Mouse (Mus musculus) kidney, adult 2 months (tissue): Measurements from ENCODE around the gene Ccdc9b.

Experiments used
- CTCF ChIP-seq: fragments of 200-500 bp; conservative IDR thresholded peaks from 2 replicates; pipeline ENCODE4 v1.5.1; 2011; ENCODE audit warnings: low read depth, mild to moderate bottlenecking, control low read depth, low read length, moderate library complexity, mixed read lengths; ENCODE audit not compliant: insufficient read depth, insufficient read length
- POLR2A ChIP-seq: fragments of 200-500 bp; IDR thresholded peaks from one replicate; pipeline ENCODE4 v1.6.1; 2011; ENCODE audit warnings: low read depth, low read length, control low read depth

GRCm38 (mm10) chr2:118727911-118728310 lies 34.5 kb downstream of the Ccdc9b start:
- TF ChIP-seq POLR2A, result no peak
- TF ChIP-seq CTCF, result no peak
